15 mouse cellular contexts compared by ENCODE assay signal in genomic region chr2:17811943-17812670, GRCm38 (mm10).
DNase-seq lines count a peak whose midpoint lies in the region; ATAC-seq lines count a peak whose summit lies in the region.
"Had no signal": no experiment of that assay in that cellular context is flagged by ENCODE, and none has a peak within 500 bp of the region (broad histone marks: within the 10 kb centered on the region; RNA-seq: fewer than 3 reads in every experiment).

No protein-coding gene starts in this region.

- no peak overlapping the region for H3K4me2 ChIP-seq in hindbrain, embryonic 16.5 days (ENCODE audit: low read length)
- no peak overlapping the region for H3K4me2 ChIP-seq in hindbrain, embryonic 14.5 days (replicated peaks)
- no peak overlapping the region for H3K4me2 ChIP-seq in intestine, embryonic 15.5 days (replicated peaks)
- H3K4me2 ChIP-seq: embryonic facial prominence, embryonic 12.5 days; forebrain, embryonic 15.5 days; heart, embryonic 13.5 days; lung, embryonic 15.5 days had no signal

- 0 out of 2 replicates have a peak, but pooled peaks have one; percentile 40 for ATAC-seq in hindbrain, embryonic 16.5 days
- ATAC-seq in hindbrain, embryonic 14.5 days (ENCODE audit: low FRiP score), result no peak
- ATAC-seq in intestine, embryonic 15.5 days, result peak; percentile 93
- no peak for ATAC-seq in megakaryocyte-erythroid progenitor cell, adult 5-6 weeks (replicated peaks; ENCODE audit: low FRiP score, low TSS enrichment, poor library complexity, severe bottlenecking)
- ATAC-seq: forebrain, embryonic 15.5 days had no signal

- H3K27me3 ChIP-seq in hindbrain, embryonic 16.5 days (replicated peaks; ENCODE audit: control insufficient read depth, insufficient read depth, low read length), result no peaks in the 10 kb centered on the region
- no peaks in the 10 kb centered on the region for H3K27me3 ChIP-seq in hindbrain, embryonic 14.5 days (ENCODE audit: control insufficient read depth, insufficient read depth, low read length)
- no peaks in the 10 kb centered on the region for H3K27me3 ChIP-seq in intestine, embryonic 15.5 days (replicated peaks)
- H3K27me3 ChIP-seq: embryonic facial prominence, embryonic 12.5 days; forebrain, embryonic 15.5 days; heart, embryonic 13.5 days; lung, embryonic 15.5 days had no signal

- DNase-seq in hindbrain, embryonic 14.5 days (ENCODE audit: low spot score), result no peak
- peak; percentile 8 for DNase-seq in lung, postnatal 25 days (ENCODE audit: low spot score)
- DNase-seq in lung, postnatal 4 days, result no peak
- DNase-seq in natural killer cell, adult 2 months (ENCODE audit: low spot score in 2 of 2), result no peak
- DNase-seq: adrenal gland, postnatal 14 days; cerebellum, adult 11 months; thymus, adult 2 months had no signal

- WGBS in hindbrain, embryonic 16.5 days, result 25% methylated on average over 7 of the region's 7 CpGs
- WGBS in hindbrain, embryonic 14.5 days, result 19% methylated on average over 7 of the region's 7 CpGs
- 28% methylated on average over 7 of the region's 7 CpGs for WGBS in intestine, embryonic 15.5 days

- no peaks in the 10 kb centered on the region for H3K4me1 ChIP-seq in hindbrain, embryonic 16.5 days (ENCODE audit: control insufficient read depth, insufficient read depth, low read depth, low read length)
- H3K4me1 ChIP-seq in hindbrain, embryonic 14.5 days (replicated peaks; ENCODE audit: control insufficient read depth, insufficient read depth, low read length), result no peaks in the 10 kb centered on the region
- H3K4me1 ChIP-seq in intestine, embryonic 15.5 days (replicated peaks), result no peaks in the 10 kb centered on the region
- H3K4me1 ChIP-seq: embryonic facial prominence, embryonic 12.5 days; forebrain, embryonic 15.5 days; lung, embryonic 15.5 days had no signal

- no peak overlapping the region for H3K9ac ChIP-seq in hindbrain, embryonic 16.5 days (ENCODE audit: low read depth, low read length)
- no peak overlapping the region for H3K9ac ChIP-seq in hindbrain, embryonic 14.5 days
- no peak overlapping the region for H3K9ac ChIP-seq in intestine, embryonic 15.5 days
- H3K9ac ChIP-seq: embryonic facial prominence, embryonic 12.5 days; forebrain, embryonic 15.5 days; heart, embryonic 13.5 days; lung, embryonic 15.5 days had no signal

- H3K9me3 ChIP-seq in hindbrain, embryonic 16.5 days (ENCODE audit: control insufficient read depth, low read length), result no peaks in the 10 kb centered on the region
- no peaks in the 10 kb centered on the region for H3K9me3 ChIP-seq in hindbrain, embryonic 14.5 days (ENCODE audit: control insufficient read depth, low read length)
- no peaks in the 10 kb centered on the region for H3K9me3 ChIP-seq in intestine, embryonic 15.5 days
- H3K9me3 ChIP-seq: embryonic facial prominence, embryonic 12.5 days; forebrain, embryonic 15.5 days; heart, embryonic 13.5 days; lung, embryonic 15.5 days had no signal

- no peak overlapping the region for H3K4me3 ChIP-seq in hindbrain, embryonic 16.5 days (ENCODE audit: low read length)
- no peak overlapping the region for H3K4me3 ChIP-seq in hindbrain, embryonic 14.5 days (replicated peaks; ENCODE audit: low read length)
- H3K4me3 ChIP-seq in intestine, embryonic 15.5 days (replicated peaks), result no peak overlapping the region
- H3K4me3 ChIP-seq: embryonic facial prominence, embryonic 12.5 days; forebrain, embryonic 15.5 days; heart, embryonic 13.5 days; lung, embryonic 15.5 days; myocyte had no signal

- H3K36me3 ChIP-seq in hindbrain, embryonic 16.5 days (ENCODE audit: control insufficient read depth, insufficient read depth, low read length), result no peaks in the 10 kb centered on the region
- no peaks in the 10 kb centered on the region for H3K36me3 ChIP-seq in hindbrain, embryonic 14.5 days (replicated peaks; ENCODE audit: control insufficient read depth, insufficient read depth)
- no peaks in the 10 kb centered on the region for H3K36me3 ChIP-seq in intestine, embryonic 15.5 days
- H3K36me3 ChIP-seq: embryonic facial prominence, embryonic 12.5 days; forebrain, embryonic 15.5 days; heart, embryonic 13.5 days; lung, embryonic 15.5 days had no signal

- H3K27ac ChIP-seq in hindbrain, embryonic 16.5 days (ENCODE audit: low read depth, low read length), result no peak overlapping the region
- no peak overlapping the region for H3K27ac ChIP-seq in hindbrain, embryonic 14.5 days
- H3K27ac ChIP-seq in intestine, embryonic 15.5 days, result no peak overlapping the region
- H3K27ac ChIP-seq: embryonic facial prominence, embryonic 12.5 days; forebrain, embryonic 15.5 days; heart, embryonic 13.5 days; lung, embryonic 15.5 days had no signal

Comparison
In these comparisons a context has a peak if more than half of its experiments do, and no peak if none do; other contexts are left out.
1. ATAC-seq: peak in hindbrain, embryonic 16.5 days (single experiment) and intestine, embryonic 15.5 days (single experiment); none in hindbrain, embryonic 14.5 days (single experiment) and megakaryocyte-erythroid progenitor cell, adult 5-6 weeks (single experiment).